Comparison of ENCODE assay signal across 21 mouse cellular contexts in the genomic region with DNA sequence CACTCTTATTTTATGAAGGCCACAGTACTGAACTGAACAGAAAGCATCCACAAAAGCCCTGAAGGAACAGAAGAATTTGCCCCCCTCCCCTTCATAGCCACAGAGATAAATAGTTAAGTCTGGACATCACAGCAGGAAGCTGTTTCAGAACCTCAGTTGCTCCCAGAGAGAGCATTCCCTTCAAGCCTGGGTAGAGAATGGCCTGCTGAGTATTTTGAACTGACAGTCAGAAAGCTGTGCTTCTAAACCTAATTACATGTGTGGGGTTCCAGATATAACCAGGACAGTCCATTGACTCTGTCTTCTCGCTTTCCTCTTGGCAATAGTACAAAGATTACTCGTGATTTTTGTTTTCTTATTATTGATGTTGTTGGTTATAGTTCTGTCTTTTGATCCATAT.
DNase-seq lines count a peak whose midpoint lies in the region; ATAC-seq lines count a peak whose summit lies in the region.
"Had no signal": no experiment of that assay in that cellular context is flagged by ENCODE, and none has a peak within 500 bp of the region (broad histone marks: within the 10 kb centered on the region; RNA-seq: fewer than 3 reads in every experiment).

No protein-coding gene starts in this region.

- no peak overlapping the region for H3K27ac ChIP-seq in forebrain, embryonic 14.5 days (ENCODE audit: low read depth, low read length)
- no peak overlapping the region for H3K27ac ChIP-seq in forebrain, embryonic 15.5 days (replicated peaks)
- no peak overlapping the region for H3K27ac ChIP-seq in kidney, embryonic 14.5 days (ENCODE audit: low read depth, low read length)
- H3K27ac ChIP-seq: forebrain, embryonic 12.5 days; limb, embryonic 15.5 days; liver, embryonic 15.5 days; midbrain, embryonic 12.5 days; stomach, postnatal 0 days had no signal

- peak; percentile 17 for DNase-seq in forebrain, embryonic 14.5 days (ENCODE audit: low spot score)
- peak; percentile 10 for DNase-seq in kidney, postnatal 14 days
- peak; percentile 80 for DNase-seq in Muller cell, postnatal 12 days (ENCODE audit: inconsistent ontology term)
- DNase-seq in embryo, embryonic 10.5 days (ENCODE audit: low spot score) = peak; percentile 30
- DNase-seq in adrenal gland, postnatal 14 days = no peak
- DNase-seq in urinary bladder, postnatal 36 days (ENCODE audit: low spot score in 2 of 2) = no peak
- DNase-seq: cerebellum, adult 9-10 months; gastrocnemius, postnatal 14 days; heart, adult 18-20 months; heart, postnatal 36 days; kidney, postnatal 25 days; lung, postnatal 4 days; right cerebral cortex, adult 18-20 months had no signal

- no peaks in the 10 kb centered on the region for H3K27me3 ChIP-seq in forebrain, embryonic 14.5 days (replicated peaks; ENCODE audit: control insufficient read depth, insufficient read depth, low read length)
- H3K27me3 ChIP-seq in forebrain, embryonic 15.5 days = no peaks in the 10 kb centered on the region
- H3K27me3 ChIP-seq in kidney, embryonic 14.5 days (ENCODE audit: control insufficient read depth, insufficient read depth, low read length) = no peaks in the 10 kb centered on the region
- H3K27me3 ChIP-seq: forebrain, embryonic 12.5 days; limb, embryonic 15.5 days; liver, embryonic 15.5 days; midbrain, embryonic 12.5 days had no signal

- ATAC-seq in forebrain, embryonic 14.5 days = peak; percentile 18; the same call in 1 of the 2 replicates
- no peak; the same call in 1 of the 2 replicates for ATAC-seq in forebrain, embryonic 15.5 days (replicated peaks)
- no peak for ATAC-seq in kidney, embryonic 14.5 days (ENCODE audit: low FRiP score, low TSS enrichment)

- 33% methylated on average over 2 of the region's 2 CpGs for WGBS in forebrain, embryonic 14.5 days
- WGBS in forebrain, embryonic 15.5 days = 23% methylated on average over 2 of the region's 2 CpGs
- 45% methylated on average over 2 of the region's 2 CpGs for WGBS in kidney, embryonic 14.5 days

- H3K9ac ChIP-seq in forebrain, embryonic 14.5 days (ENCODE audit: low read length) = no peak overlapping the region
- H3K9ac ChIP-seq in forebrain, embryonic 15.5 days (replicated peaks) = no peak overlapping the region
- no peak overlapping the region for H3K9ac ChIP-seq in kidney, embryonic 14.5 days (ENCODE audit: low read depth, low read length)
- H3K9ac ChIP-seq: forebrain, embryonic 12.5 days; limb, embryonic 15.5 days; liver, embryonic 15.5 days; midbrain, embryonic 12.5 days had no signal

- no peak overlapping the region for H3K4me2 ChIP-seq in forebrain, embryonic 14.5 days (ENCODE audit: low read length)
- no peak overlapping the region for H3K4me2 ChIP-seq in forebrain, embryonic 15.5 days (replicated peaks)
- H3K4me2 ChIP-seq in kidney, embryonic 14.5 days (replicated peaks; ENCODE audit: low read depth, low read length) = no peak overlapping the region
- H3K4me2 ChIP-seq: forebrain, embryonic 12.5 days; limb, embryonic 15.5 days; liver, embryonic 15.5 days; midbrain, embryonic 12.5 days had no signal

- H3K36me3 ChIP-seq in forebrain, embryonic 14.5 days (ENCODE audit: control insufficient read depth, insufficient read depth, low read length) = no peaks in the 10 kb centered on the region
- H3K36me3 ChIP-seq in forebrain, embryonic 15.5 days = no peaks in the 10 kb centered on the region
- H3K36me3 ChIP-seq in kidney, embryonic 14.5 days (ENCODE audit: control insufficient read depth, insufficient read depth, low read length) = no peaks in the 10 kb centered on the region
- H3K36me3 ChIP-seq: forebrain, embryonic 12.5 days; G1E; limb, embryonic 15.5 days; liver, embryonic 15.5 days; midbrain, embryonic 12.5 days had no signal

- no peaks in the 10 kb centered on the region for H3K9me3 ChIP-seq in forebrain, embryonic 14.5 days (replicated peaks; ENCODE audit: control insufficient read depth, low read length)
- H3K9me3 ChIP-seq in forebrain, embryonic 15.5 days = no peaks in the 10 kb centered on the region
- H3K9me3 ChIP-seq in kidney, embryonic 14.5 days (ENCODE audit: control insufficient read depth, low read length) = no peaks in the 10 kb centered on the region
- H3K9me3 ChIP-seq: forebrain, embryonic 12.5 days; G1E; limb, embryonic 15.5 days; liver, embryonic 15.5 days; midbrain, embryonic 12.5 days had no signal

- H3K4me1 ChIP-seq in forebrain, embryonic 14.5 days (ENCODE audit: control insufficient read depth, insufficient read depth, low read length) = peaks cover 5% of the 10 kb centered on the region; the same call in 1 of the 2 replicates
- no peaks in the 10 kb centered on the region for H3K4me1 ChIP-seq in forebrain, embryonic 15.5 days
- no peaks in the 10 kb centered on the region for H3K4me1 ChIP-seq in kidney, embryonic 14.5 days (ENCODE audit: control insufficient read depth, insufficient read depth, low read length)
- H3K4me1 ChIP-seq: limb, embryonic 15.5 days; liver, embryonic 15.5 days had no signal

- H3K4me3 ChIP-seq in forebrain, embryonic 14.5 days (ENCODE audit: low read depth, low read length) = no peak overlapping the region
- H3K4me3 ChIP-seq in forebrain, embryonic 15.5 days = no peak overlapping the region
- no peak overlapping the region for H3K4me3 ChIP-seq in kidney, embryonic 14.5 days (ENCODE audit: low read length)
- H3K4me3 ChIP-seq: forebrain, embryonic 12.5 days; limb, embryonic 15.5 days; liver, embryonic 15.5 days; midbrain, embryonic 12.5 days had no signal

Comparison
In these comparisons a context has a peak if more than half of its experiments do, and no peak if none do; other contexts are left out.
1. DNase-seq: peak in forebrain, embryonic 14.5 days (single experiment), kidney, postnatal 14 days (single experiment), Muller cell, postnatal 12 days (single experiment) and embryo, embryonic 10.5 days (single experiment); none in adrenal gland, postnatal 14 days (single experiment) and urinary bladder, postnatal 36 days (0 of 2).